Mouse (Mus musculus): ENCODE results near the gene Spg11. TPM values are rescaled to one million over a fixed set of nuclear protein-coding genes. Genes with fewer than 3 reads are reported as not detected.

Gene Spg11
- polyA plus RNA-seq (2016; fragmentation: Nextera tagmentation; extraction: Ambion mirVana), result 11.2 and 11.5 TPM in 2 replicates

- peak; percentile 99 for DNase-seq (ENCODE audit: low spot score)
- Histone ChIP-seq H3K4me3 (peak within 1 kb of the TSS; percentile 88), H3K36me3 (peaks cover 14% of the 10 kb centered on the region), H3K27ac (peak within 1 kb of the TSS; percentile 98), H3K4me1 (replicated peaks) (peaks cover 23% of the 10 kb centered on the region), H3K9me3 (no peaks in the 10 kb centered on the region), H3K27me3 (ENCODE audit: insufficient read depth, poor library complexity, severe bottlenecking) (no peaks in the 10 kb centered on the region)
- WGBS, result under 1% methylated on average over 47 of the region's 47 CpGs
These were observed at the start of gene Spg11 for GRCm38 (mm10) chr2:122117961-122118958. Spg11 (minus strand) TSS chr2:122118386.

GRCm38 (mm10) chr2:122164293-122164692 lies 46.1 kb upstream of the Spg11 start:
- WGBS, result 83% methylated on average over 11 of the region's 11 CpGs
- H3K27me3 ChIP-seq (ENCODE audit: insufficient read depth, poor library complexity, severe bottlenecking), result no peaks in the 10 kb centered on the region
- H3K4me1 ChIP-seq (replicated peaks), result no peaks in the 10 kb centered on the region
- H3K9me3 ChIP-seq, result no peaks in the 10 kb centered on the region
- H3K27ac ChIP-seq, result no peak overlapping the region
- H3K4me3 ChIP-seq, result no peak overlapping the region
- H3K36me3 ChIP-seq, result no peaks in the 10 kb centered on the region
- DNase-seq (ENCODE audit: low spot score), result no peak

- Histone ChIP-seq H3K36me3 (no peaks in the 10 kb centered on the region), H3K9me3 (no peaks in the 10 kb centered on the region), H3K4me1 (replicated peaks) (no peaks in the 10 kb centered on the region), H3K27ac (no peak overlapping the region), H3K27me3 (ENCODE audit: insufficient read depth, poor library complexity, severe bottlenecking) (no peaks in the 10 kb centered on the region), H3K4me3 (no peak overlapping the region)
- no peak for DNase-seq (ENCODE audit: low spot score)
- WGBS, result 83% methylated on average over 13 of the region's 13 CpGs
These were observed 45.4 kb upstream of the Spg11 start for GRCm38 (mm10) chr2:122163430-122164195.

GRCm38 (mm10) chr2:122162529-122162928 lies 44.3 kb upstream of the Spg11 start:
- Histone ChIP-seq H3K4me3 (no peak overlapping the region), H3K36me3 (no peaks in the 10 kb centered on the region), H3K27ac (no peak overlapping the region), H3K9me3 (no peaks in the 10 kb centered on the region), H3K4me1 (replicated peaks) (no peaks in the 10 kb centered on the region), H3K27me3 (ENCODE audit: insufficient read depth, poor library complexity, severe bottlenecking) (no peaks in the 10 kb centered on the region)
- no peak for DNase-seq (ENCODE audit: low spot score)
- WGBS, result 84% methylated on average over 2 of the region's 2 CpGs

- no peak overlapping the region for H3K27ac ChIP-seq
- no peaks in the 10 kb centered on the region for H3K9me3 ChIP-seq
- 41% methylated on average over 4 of the region's 4 CpGs for WGBS
- H3K4me1 ChIP-seq (replicated peaks), result no peaks in the 10 kb centered on the region
- H3K27me3 ChIP-seq (ENCODE audit: insufficient read depth, poor library complexity, severe bottlenecking), result no peaks in the 10 kb centered on the region
- no peaks in the 10 kb centered on the region for H3K36me3 ChIP-seq
- H3K4me3 ChIP-seq, result no peak overlapping the region
- DNase-seq (ENCODE audit: low spot score), result no peak
These were observed 43.4 kb upstream of the Spg11 start for GRCm38 (mm10) chr2:122161542-122161941.

- Histone ChIP-seq H3K4me1 (replicated peaks) (no peaks in the 10 kb centered on the region), H3K4me3 (no peak within 1 kb of the TSS), H3K36me3 (no peaks in the 10 kb centered on the region; the same call in 1 of the 2 replicates), H3K27me3 (ENCODE audit: insufficient read depth, poor library complexity, severe bottlenecking) (no peaks in the 10 kb centered on the region), H3K27ac (no peak within 1 kb of the TSS), H3K9me3 (no peaks in the 10 kb centered on the region)
- WGBS, result 43% methylated on average over 2 of the region's 2 CpGs
- peak; percentile 81 for DNase-seq (ENCODE audit: low spot score)
These were observed 42.5 kb upstream of the Spg11 start, which contains the start of gene Trim69 for GRCm38 (mm10) chr2:122160680-122161079. Trim69 (plus strand) TSS chr2:122160700.

- no peak for DNase-seq (ENCODE audit: low spot score)
- H3K27me3 ChIP-seq (ENCODE audit: insufficient read depth, poor library complexity, severe bottlenecking), result no peaks in the 10 kb centered on the region
- WGBS, result 90% methylated on average over 6 of the region's 6 CpGs
- no peak overlapping the region for H3K27ac ChIP-seq
- no peaks in the 10 kb centered on the region for H3K4me1 ChIP-seq (replicated peaks)
- H3K9me3 ChIP-seq, result no peaks in the 10 kb centered on the region
- H3K36me3 ChIP-seq, result peaks cover 10% of the 10 kb centered on the region
- H3K4me3 ChIP-seq, result no peak overlapping the region
These were observed 41.5 kb upstream of the Spg11 start for GRCm38 (mm10) chr2:122159667-122160066.

GRCm38 (mm10) chr2:122158362-122158802 lies 40.2 kb upstream of the Spg11 start:
- H3K9me3 ChIP-seq, result no peaks in the 10 kb centered on the region
- no peak overlapping the region for H3K27ac ChIP-seq
- H3K4me3 ChIP-seq, result no peak overlapping the region
- H3K27me3 ChIP-seq (ENCODE audit: insufficient read depth, poor library complexity, severe bottlenecking), result no peaks in the 10 kb centered on the region
- 65% methylated on average over 6 of the region's 6 CpGs for WGBS
- DNase-seq (ENCODE audit: low spot score), result no peak
- H3K36me3 ChIP-seq, result peaks cover 15% of the 10 kb centered on the region
- H3K4me1 ChIP-seq (replicated peaks), result no peaks in the 10 kb centered on the region

GRCm38 (mm10) chr2:122157561-122157960 lies 39.4 kb upstream of the Spg11 start:
- no peaks in the 10 kb centered on the region for H3K27me3 ChIP-seq (ENCODE audit: insufficient read depth, poor library complexity, severe bottlenecking)
- no peaks in the 10 kb centered on the region for H3K4me1 ChIP-seq (replicated peaks)
- H3K4me3 ChIP-seq, result no peak overlapping the region
- no peak overlapping the region for H3K27ac ChIP-seq
- no peaks in the 10 kb centered on the region for H3K9me3 ChIP-seq
- peaks cover 15% of the 10 kb centered on the region for H3K36me3 ChIP-seq
- no peak for DNase-seq (ENCODE audit: low spot score)

GRCm38 (mm10) chr2:122156051-122156700 lies 38.0 kb upstream of the Spg11 start:
- Histone ChIP-seq H3K36me3 (peaks cover 23% of the 10 kb centered on the region), H3K27ac (no peak overlapping the region), H3K4me3 (no peak overlapping the region), H3K4me1 (replicated peaks) (no peaks in the 10 kb centered on the region), H3K9me3 (no peaks in the 10 kb centered on the region), H3K27me3 (ENCODE audit: insufficient read depth, poor library complexity, severe bottlenecking) (no peaks in the 10 kb centered on the region)
- 83% methylated on average over 4 of the region's 4 CpGs for WGBS
- DNase-seq (ENCODE audit: low spot score), result no peak

- Histone ChIP-seq H3K9me3 (no peaks in the 10 kb centered on the region), H3K4me1 (replicated peaks) (no peaks in the 10 kb centered on the region), H3K27ac (no peak overlapping the region), H3K27me3 (ENCODE audit: insufficient read depth, poor library complexity, severe bottlenecking) (no peaks in the 10 kb centered on the region), H3K4me3 (no peak overlapping the region), H3K36me3 (peaks cover 28% of the 10 kb centered on the region)
- WGBS, result 83% methylated on average over 2 of the region's 2 CpGs
- no peak for DNase-seq (ENCODE audit: low spot score)
These were observed 37.1 kb upstream of the Spg11 start for GRCm38 (mm10) chr2:122155292-122155691.

GRCm38 (mm10) chr2:122154479-122154878 lies 36.3 kb upstream of the Spg11 start:
- H3K27ac ChIP-seq, result no peak overlapping the region
- H3K4me3 ChIP-seq, result no peak overlapping the region
- H3K9me3 ChIP-seq, result no peaks in the 10 kb centered on the region
- no peaks in the 10 kb centered on the region for H3K4me1 ChIP-seq (replicated peaks)
- no peak for DNase-seq (ENCODE audit: low spot score)
- peaks cover 28% of the 10 kb centered on the region for H3K36me3 ChIP-seq
- H3K27me3 ChIP-seq (ENCODE audit: insufficient read depth, poor library complexity, severe bottlenecking), result no peaks in the 10 kb centered on the region
- 93% methylated on average over 2 of the region's 2 CpGs for WGBS
